Mouse (Mus musculus): ENCODE data around the gene C1ql2.
A peak's percentile ranks its signal among the peaks of the same experiment; 100 is the strongest.

C1ql2 gene

GRCm38 (mm10) chr1:120340419-120341171 is at the start of gene C1ql2:
Gene C1ql2 (plus strand): TSS chr1:120340582.
- DNase-seq (ENCODE audit: low spot score in 2 of 2), result no peak

GRCm38 (mm10) chr1:120291709-120292108 is 48.7 kb upstream of the C1ql2 start:
- DNase-seq (ENCODE audit: low spot score in 2 of 2), result no peak

GRCm38 (mm10) chr1:120293803-120294202 is 46.6 kb upstream of the C1ql2 start:
- no peak for DNase-seq (ENCODE audit: low spot score in 2 of 2)

DNA sequence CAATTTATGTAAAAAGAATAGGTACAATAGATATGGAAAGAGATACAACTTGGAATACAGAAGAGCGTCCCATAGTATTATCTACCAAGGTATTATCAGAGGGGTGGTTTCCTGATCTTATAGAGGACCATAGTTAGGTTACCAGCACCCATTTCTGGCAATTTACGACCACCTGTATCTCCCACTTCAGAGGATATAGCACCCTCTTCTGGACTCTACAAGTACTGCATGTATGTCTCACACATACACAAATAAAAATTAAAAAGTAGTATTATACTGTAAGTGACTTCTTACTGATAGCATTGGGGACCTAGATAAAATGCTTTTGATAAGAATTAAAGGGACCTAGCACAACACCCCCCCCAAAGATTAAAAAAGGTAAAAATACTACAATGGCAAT is 43.4 kb upstream of the C1ql2 start:
- no peak for DNase-seq (ENCODE audit: low spot score in 2 of 2)

- no peak for DNase-seq (ENCODE audit: low spot score in 2 of 2)
Measured at GRCm38 (mm10) chr1:120305801-120306200, 34.6 kb upstream of the C1ql2 start.

GRCm38 (mm10) chr1:120321270-120322021 is 18.9 kb upstream of the C1ql2 start:
- DNase-seq (ENCODE audit: low spot score in 2 of 2), result no peak

- DNase-seq (ENCODE audit: low spot score in 2 of 2), result no peak
Measured at GRCm38 (mm10) chr1:120323131-120323561, 17.2 kb upstream of the C1ql2 start.

DNA sequence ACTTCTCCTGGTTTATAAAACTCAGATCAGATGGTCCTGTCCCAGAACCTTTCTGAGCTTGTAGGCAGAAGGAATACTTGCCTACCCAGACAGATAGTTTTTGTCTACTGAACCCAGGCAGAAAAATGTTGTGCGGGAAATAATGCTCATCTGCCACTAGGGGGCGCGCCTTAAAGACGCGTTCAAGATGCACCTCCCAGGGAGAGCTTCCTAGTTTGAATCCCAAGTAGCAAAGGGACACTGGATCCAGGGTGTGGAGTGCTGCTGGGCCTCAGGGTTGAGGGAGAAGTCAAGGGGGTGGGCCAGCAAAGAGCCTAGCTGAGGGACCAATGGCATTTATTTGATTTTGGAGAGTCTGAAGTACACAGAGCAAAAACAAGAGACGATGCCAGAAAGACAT is 12.7 kb upstream of the C1ql2 start:
- peak in 1 of 2 experiments; percentile 31 for DNase-seq (ENCODE audit: low spot score in 2 of 2)

GRCm38 (mm10) chr1:120328212-120328611 is 12.2 kb upstream of the C1ql2 start:
- DNase-seq (ENCODE audit: low spot score in 2 of 2), result no peak

DNA sequence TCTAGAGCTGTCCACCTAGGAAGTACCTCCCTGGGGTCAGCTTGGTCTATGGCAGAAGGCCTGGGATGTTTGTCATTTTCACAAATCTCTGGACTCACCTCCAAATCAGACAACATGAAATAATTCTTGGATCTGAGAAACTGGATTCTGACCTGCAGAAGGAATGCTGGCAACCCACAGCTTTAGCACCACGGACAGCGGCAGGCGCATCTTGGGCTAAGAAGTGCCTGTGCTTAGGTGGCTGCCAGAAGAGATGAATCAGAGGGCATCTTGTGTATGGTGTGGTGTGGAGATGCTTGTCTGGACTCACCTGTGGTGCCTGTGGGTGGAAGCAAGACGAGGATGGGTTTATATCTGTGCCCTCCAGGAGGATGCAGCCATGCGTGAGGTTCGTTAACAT is 8.5 kb upstream of the C1ql2 start:
- no peak for DNase-seq (ENCODE audit: low spot score in 2 of 2)

DNA sequence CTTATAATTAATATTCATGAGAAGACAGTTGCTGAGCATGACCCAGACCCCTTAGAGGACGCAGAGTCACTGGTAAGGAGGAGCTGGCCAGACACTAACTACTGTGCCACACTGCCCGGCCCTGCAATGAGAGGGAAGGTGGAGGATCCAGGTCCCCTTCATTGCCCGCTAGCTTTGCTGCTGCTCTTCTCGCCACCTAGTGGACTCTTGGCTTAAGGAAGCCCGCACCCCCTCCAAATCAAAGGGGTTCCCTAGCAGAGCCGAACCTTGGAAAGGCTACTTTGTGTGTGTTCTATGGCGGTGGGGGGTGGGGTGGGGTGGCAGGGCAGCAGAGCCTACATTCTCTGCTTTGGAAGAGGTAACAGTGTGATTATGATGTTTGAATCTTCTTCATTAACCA is 2.4 kb upstream of the C1ql2 start:
- no peak for DNase-seq (ENCODE audit: low spot score in 2 of 2)

GRCm38 (mm10) chr1:120341172-120341675 is 842 bp downstream of the C1ql2 start:
- no peak for DNase-seq (ENCODE audit: low spot score in 2 of 2)

DNA sequence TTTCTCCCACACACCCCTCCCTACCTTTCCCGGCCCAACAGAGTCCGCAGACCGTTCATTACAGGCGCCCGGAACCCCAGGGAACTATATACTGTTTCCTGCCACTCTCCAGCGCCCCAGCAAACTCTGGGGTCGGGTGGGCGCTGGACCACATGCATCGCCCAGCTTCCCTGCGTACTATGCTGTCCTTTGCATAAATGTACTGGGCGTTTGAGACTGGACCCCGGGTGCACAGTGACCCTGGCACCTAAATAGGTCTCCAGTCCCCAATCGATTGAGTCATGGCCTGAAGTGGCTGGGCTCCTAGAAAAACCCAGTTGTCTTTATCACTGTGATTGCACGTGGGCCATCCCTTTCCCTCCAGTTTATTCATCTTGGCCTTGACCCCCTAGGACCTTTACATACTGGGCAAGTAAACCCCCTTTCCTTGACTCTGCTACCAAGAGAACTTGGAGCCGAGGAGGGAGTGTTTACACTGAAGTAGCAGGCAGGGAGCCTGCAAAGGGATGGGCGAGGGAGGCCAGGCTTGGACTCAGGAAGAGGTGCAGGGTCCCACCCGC is 1.5 kb downstream of the C1ql2 start:
- no peak for DNase-seq (ENCODE audit: low spot score in 2 of 2)

DNA sequence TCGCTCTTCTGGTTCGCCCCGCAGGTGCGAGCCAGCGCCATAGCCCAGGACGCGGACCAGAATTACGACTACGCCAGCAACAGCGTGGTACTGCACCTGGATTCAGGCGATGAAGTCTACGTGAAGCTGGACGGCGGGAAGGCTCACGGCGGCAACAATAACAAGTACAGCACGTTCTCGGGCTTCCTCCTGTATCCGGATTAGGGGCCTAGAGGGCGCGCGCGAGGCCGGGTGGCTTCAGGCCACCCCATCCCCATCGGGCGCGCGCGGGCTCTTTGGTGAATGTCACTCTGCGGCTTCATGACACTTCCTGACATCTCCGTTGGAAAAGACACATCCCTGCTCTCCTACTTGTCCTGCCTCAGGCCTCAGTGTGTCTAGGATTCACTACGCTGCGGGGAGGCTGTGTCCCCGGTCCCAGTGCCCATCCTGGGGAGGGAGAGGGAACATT is 2.0 kb downstream of the C1ql2 start:
- peak in 1 of 2 experiments; percentile 16 for DNase-seq (ENCODE audit: low spot score in 2 of 2)

DNA sequence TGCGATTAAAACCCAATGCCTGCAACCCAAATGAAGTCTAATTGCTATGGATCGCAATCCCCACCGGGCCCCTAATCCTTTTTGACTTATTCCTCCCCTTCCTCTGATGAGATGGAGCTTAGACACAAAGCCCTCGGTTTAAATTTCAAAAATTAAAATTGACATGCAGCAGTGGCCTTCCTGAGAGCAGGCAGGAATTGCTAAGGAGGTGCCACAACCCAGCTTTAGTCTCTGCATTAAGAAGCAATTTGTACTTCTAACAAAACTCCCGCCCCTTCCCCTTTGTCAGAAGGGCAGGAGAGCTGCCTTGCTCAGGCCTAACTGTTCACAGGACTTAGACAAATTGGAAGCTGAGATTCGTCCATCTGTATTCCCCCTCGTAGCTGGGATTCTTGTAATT is 4.6 kb downstream of the C1ql2 start:
- DNase-seq (ENCODE audit: low spot score in 2 of 2), result no peak

- DNase-seq (ENCODE audit: low spot score in 2 of 2), result no peak
Measured at GRCm38 (mm10) chr1:120354387-120354786, 14.0 kb downstream of the C1ql2 start.

DNA sequence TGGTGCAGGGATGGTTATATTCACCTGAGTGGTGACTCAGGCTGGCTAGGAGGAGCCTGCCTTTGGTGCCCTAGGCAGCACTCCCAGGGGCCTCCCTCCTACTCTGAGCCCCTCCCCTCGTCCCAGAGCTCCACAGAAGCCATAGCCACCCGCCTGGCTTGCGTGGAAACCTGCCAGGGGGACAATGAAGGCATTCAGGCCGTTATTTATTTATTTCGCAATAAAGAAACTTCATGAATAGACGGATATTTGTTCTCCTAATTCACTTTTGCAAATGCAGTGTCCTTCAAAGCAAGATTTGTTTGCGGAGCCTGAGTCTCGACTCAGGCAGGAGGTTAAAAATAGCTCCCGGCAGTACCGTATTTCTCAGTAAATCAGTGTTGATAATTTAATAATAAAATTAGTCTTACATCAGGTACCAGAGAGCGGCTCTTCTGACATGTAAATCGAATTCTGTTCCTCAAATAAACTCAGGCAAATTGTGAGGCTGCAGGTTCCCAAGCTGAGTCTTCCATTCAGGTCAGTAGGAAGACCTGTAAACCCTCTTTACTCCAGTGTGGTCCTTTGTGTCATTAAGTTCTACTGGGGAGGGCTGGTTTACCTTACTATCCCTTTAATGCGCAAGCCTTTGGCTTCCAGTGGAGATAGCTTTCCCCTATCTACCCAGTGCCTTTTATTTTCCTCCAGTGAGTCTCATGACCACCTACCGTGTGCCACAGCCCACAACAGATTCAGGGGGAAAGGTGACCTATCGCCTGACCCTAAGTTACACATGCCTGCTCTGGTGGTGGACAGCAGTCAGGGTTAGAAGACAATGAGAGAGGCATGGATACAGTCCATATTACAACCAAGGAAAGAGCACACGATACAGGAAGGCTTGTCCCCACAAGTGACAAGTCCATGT is 17.2 kb downstream of the C1ql2 start:
- peak; percentile 20 to 50 for DNase-seq (ENCODE audit: low spot score in 2 of 2)

DNA sequence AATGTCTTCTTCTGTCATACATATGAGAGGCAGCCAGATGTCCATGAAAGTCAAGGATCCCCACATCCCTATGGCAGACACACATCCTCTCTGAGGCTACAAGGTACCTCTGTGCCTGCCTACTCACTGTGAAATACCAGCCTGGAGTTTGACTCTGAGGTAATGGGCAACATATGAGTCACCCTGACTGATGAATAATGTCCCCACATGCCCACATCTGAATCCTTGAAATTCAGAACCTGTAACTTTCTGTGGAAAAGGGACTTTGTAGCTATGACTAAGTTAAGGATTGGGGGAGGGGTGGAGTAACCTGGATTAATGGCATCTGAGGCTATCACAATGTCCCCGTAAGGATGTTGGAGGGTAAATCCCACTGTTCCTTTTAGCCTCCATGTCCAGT is 23.3 kb downstream of the C1ql2 start:
- no peak for DNase-seq (ENCODE audit: low spot score in 2 of 2)

DNA sequence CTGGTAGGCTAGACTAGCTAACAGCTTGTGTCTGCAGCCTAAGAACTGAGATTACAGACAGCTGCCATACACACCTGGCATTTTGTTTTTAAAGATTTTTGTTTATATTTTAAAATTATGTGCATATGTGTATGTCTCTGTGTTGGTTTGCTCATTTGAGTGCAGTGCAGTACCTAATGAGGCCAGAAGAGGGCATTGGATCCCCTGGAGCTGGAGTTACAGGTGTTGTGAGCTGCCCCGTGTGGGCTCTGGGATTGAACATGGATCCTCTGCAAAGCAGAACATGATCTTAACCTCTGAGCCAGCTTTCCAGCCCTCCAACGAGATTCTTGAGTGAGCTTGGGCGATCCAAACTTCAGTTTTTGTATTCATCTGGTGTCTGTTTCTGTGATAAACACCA is 27.8 kb downstream of the C1ql2 start:
- DNase-seq (ENCODE audit: low spot score in 2 of 2), result no peak

DNA sequence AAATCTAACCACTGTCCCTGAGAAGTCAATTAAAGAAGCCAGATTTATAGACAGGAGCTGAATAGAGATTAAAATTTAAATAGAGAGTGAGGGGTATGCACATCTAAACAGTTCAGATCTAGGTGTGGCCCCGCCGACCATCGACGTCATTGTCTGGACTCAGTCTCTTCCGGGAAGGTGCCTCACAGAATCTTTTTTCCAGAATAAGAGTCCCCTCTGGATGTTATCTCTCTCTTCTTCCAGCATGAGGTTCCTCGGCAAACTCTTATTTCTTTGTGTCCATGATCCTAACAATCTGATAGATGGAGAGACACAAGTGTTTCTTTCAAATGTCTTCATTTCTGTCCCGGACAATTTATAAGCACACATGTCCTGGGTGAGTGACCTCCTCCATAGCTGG is 33.7 kb downstream of the C1ql2 start:
- DNase-seq (ENCODE audit: low spot score in 2 of 2), result no peak

GRCm38 (mm10) chr1:120374832-120375231 is 34.5 kb downstream of the C1ql2 start:
- no peak for DNase-seq (ENCODE audit: low spot score in 2 of 2)
